7 mouse cellular contexts compared by ENCODE assay signal in genomic region chr19:47730691-47731070, GRCm38 (mm10). TPM values are rescaled to one million over a fixed set of nuclear protein-coding genes. Genes with fewer than 3 reads are reported as not detected.
A peak's percentile ranks its signal among the peaks of the same experiment; 100 is the strongest.
DNase-seq lines count a peak whose midpoint lies in the region; ATAC-seq and TF ChIP-seq lines count a peak whose summit lies in the region.

No protein-coding gene starts in this region.

- H3K4me3 ChIP-seq in gastrocnemius, adult 2 months = peak overlapping the region; percentile 92
- H3K4me3 ChIP-seq in midbrain, embryonic 10.5 days = peak overlapping the region; percentile 75

- TF ChIP-seq CTCF in gastrocnemius, adult 2 months (IDR thresholded peaks at IDR 0.05) = no peak

- no peaks in the 10 kb centered on the region for H3K27me3 ChIP-seq in midbrain, embryonic 10.5 days (ENCODE audit: low read depth, poor library complexity, severe bottlenecking)

- DNase-seq in gastrocnemius, adult 2 months = peak; percentile 70
- peak; percentile 30 for DNase-seq in hindlimb bud, embryonic 11.5 days (ENCODE audit: extremely low spot score, low read depth, low spot score)
- DNase-seq in left cerebral cortex, postnatal 4 days = peak; percentile 44
- DNase-seq in midbrain, embryonic 10.5 days (ENCODE audit: low spot score) = peak; percentile 81
- peak; percentile 55 for DNase-seq in right cerebral cortex, postnatal 4 days

- H3K9me3 ChIP-seq in midbrain, embryonic 10.5 days (replicated peaks) = no peaks in the 10 kb centered on the region

- peak; percentile 72 for ATAC-seq in activated CD4-positive, CD25-positive, alpha-beta regulatory T cell, adult 4 months
- peak; percentile 52 for ATAC-seq in common myeloid progenitor, adult 5-6 weeks (replicated peaks; ENCODE audit: low read depth, poor library complexity, severe bottlenecking)

- peaks cover 33% of the 10 kb centered on the region for H3K36me3 ChIP-seq in midbrain, embryonic 10.5 days

- H3K27ac ChIP-seq in gastrocnemius, adult 2 months = peak overlapping the region; percentile 99
- H3K27ac ChIP-seq in midbrain, embryonic 10.5 days (replicated peaks) = peak overlapping the region; percentile 96

- peaks cover 16% of the 10 kb centered on the region for H3K4me1 ChIP-seq in midbrain, embryonic 10.5 days

- intact Hi-C loops in gastrocnemius, adult 2 months (cut with DNase I) = loop anchor here (2.0 to 5.0 kb wide), 4 partner anchors 58 to 224 kb away; partner anchors contain the start of gene Slk
- intact Hi-C loops in left cerebral cortex, postnatal 4 days (cut with DNase I) = loop anchor here (2.0 to 10.0 kb wide), 2 partner anchors 94 to 222 kb away; no protein-coding TSS in a partner anchor

- WGBS in midbrain, embryonic 10.5 days = under 1% methylated on average over 12 of the region's 12 CpGs

RNA-seq across cellular contexts. Expression of gene Sfr1, which starts 0.8 kb away (rescaled TPM):
- 100 to 1,000 TPM; 132 to 161 TPM for polyA plus RNA-seq in activated CD4-positive, CD25-positive, alpha-beta regulatory T cell, adult 4 months (2017; shearing (Covaris generic))
- 182 and 208 TPM in 2 replicates for total RNA-seq in common myeloid progenitor, adult 5-6 weeks (2017)
- 10 to 100 TPM; 80.3 to 85.3 TPM for total RNA-seq in gastrocnemius, adult 2 months (2021)
- 100 to 1,000 TPM; 121 to 129 TPM for total RNA-seq in left cerebral cortex, postnatal 4 days (2021)
- polyA plus RNA-seq in midbrain, embryonic 10.5 days (2016; fragmentation: Nextera tagmentation; extraction: Ambion mirVana) = 271 and 279 TPM in 2 replicates

RNA-seq across cellular contexts. Expression of gene Col17a1, which starts 38.8 kb away (rescaled TPM):
- polyA plus RNA-seq in activated CD4-positive, CD25-positive, alpha-beta regulatory T cell, adult 4 months (2017; shearing (Covaris generic)) = not detected
- not detected in 2 replicates for total RNA-seq in common myeloid progenitor, adult 5-6 weeks (2017)
- total RNA-seq in gastrocnemius, adult 2 months (2021) = not detected
- under 1 TPM; 0.18 to 0.48 TPM for total RNA-seq in left cerebral cortex, postnatal 4 days (2021)
- polyA plus RNA-seq in midbrain, embryonic 10.5 days (2016; fragmentation: Nextera tagmentation; extraction: Ambion mirVana) = 0.17 and 0.31 TPM in 2 replicates

Comparison
In these comparisons a context has a peak if more than half of its experiments do, and no peak if none do; other contexts are left out.
1. Peak in every context shown above with its lines: DNase-seq, ATAC-seq, H3K4me3 ChIP-seq and H3K27ac ChIP-seq.
2. DNase-seq: peak in every context shown above with its lines; median percentile 81 in midbrain, embryonic 10.5 days; 70 in gastrocnemius, adult 2 months; 55 in right cerebral cortex, postnatal 4 days; 44 in left cerebral cortex, postnatal 4 days; 30 in hindlimb bud, embryonic 11.5 days.